1 mouse cellular context compared by ENCODE assay signal in genomic region chr8:84970135-84970790, GRCm38 (mm10).
TF ChIP-seq lines count a peak whose summit lies in the region.

No protein-coding gene starts in this region.

TF ChIP-seq in CH12.LX, 34 proteins besides CTCF, POLR2A, EP300 and RAD21 (continued from another document):
- no peak for TF ChIP-seq JUND (conservative IDR thresholded peaks at IDR 0.05; ENCODE audit: low read depth, low read length)
- no peak for TF ChIP-seq IRF4 (IDR thresholded peaks at IDR 0.05; ENCODE audit: low read depth, low read length)
- TF ChIP-seq ZNF384 (IDR thresholded peaks at IDR 0.05; ENCODE audit: low read depth, low read length), result no peak
- TF ChIP-seq ELF1 (IDR thresholded peaks at IDR 0.05; ENCODE audit: low read depth, low read length), result no peak
- no peak; the same call in 1 of the 2 replicates for TF ChIP-seq SIN3A (IDR thresholded peaks at IDR 0.05; ENCODE audit: low read length)
- no peak for TF ChIP-seq MAFK (IDR thresholded peaks at IDR 0.05; ENCODE audit: insufficient replicate concordance, low read length)
- no peak for TF ChIP-seq ETS1 (conservative IDR thresholded peaks at IDR 0.05; ENCODE audit: low read depth, low read length)
- no peak for TF ChIP-seq NRF1 (IDR thresholded peaks at IDR 0.05; ENCODE audit: low read depth, low read length)
- TF ChIP-seq MAZ (IDR thresholded peaks at IDR 0.05; ENCODE audit: low read depth, low read length), result no peak
- TF ChIP-seq TBP (conservative IDR thresholded peaks at IDR 0.05; ENCODE audit: low read depth, low read length), result no peak
- no peak for TF ChIP-seq MXI1 (IDR thresholded peaks at IDR 0.05; ENCODE audit: low read depth, low read length)
- TF ChIP-seq ZKSCAN1 (IDR thresholded peaks at IDR 0.05; ENCODE audit: borderline replicate concordance, low read depth, low read length), result no peak
- TF ChIP-seq CHD1 (IDR thresholded peaks at IDR 0.05; ENCODE audit: low read depth, low read length), result no peak
